Mouse (Mus musculus): ENCODE data around the gene Slc35a3. TPM values are rescaled to one million over a fixed set of nuclear protein-coding genes. Genes with fewer than 3 reads are reported as not detected.

Gene Slc35a3
- total and polyA plus RNA-seq, 3 experiments = 19.2 to 20.3 TPM; not detected in 1

DNA sequence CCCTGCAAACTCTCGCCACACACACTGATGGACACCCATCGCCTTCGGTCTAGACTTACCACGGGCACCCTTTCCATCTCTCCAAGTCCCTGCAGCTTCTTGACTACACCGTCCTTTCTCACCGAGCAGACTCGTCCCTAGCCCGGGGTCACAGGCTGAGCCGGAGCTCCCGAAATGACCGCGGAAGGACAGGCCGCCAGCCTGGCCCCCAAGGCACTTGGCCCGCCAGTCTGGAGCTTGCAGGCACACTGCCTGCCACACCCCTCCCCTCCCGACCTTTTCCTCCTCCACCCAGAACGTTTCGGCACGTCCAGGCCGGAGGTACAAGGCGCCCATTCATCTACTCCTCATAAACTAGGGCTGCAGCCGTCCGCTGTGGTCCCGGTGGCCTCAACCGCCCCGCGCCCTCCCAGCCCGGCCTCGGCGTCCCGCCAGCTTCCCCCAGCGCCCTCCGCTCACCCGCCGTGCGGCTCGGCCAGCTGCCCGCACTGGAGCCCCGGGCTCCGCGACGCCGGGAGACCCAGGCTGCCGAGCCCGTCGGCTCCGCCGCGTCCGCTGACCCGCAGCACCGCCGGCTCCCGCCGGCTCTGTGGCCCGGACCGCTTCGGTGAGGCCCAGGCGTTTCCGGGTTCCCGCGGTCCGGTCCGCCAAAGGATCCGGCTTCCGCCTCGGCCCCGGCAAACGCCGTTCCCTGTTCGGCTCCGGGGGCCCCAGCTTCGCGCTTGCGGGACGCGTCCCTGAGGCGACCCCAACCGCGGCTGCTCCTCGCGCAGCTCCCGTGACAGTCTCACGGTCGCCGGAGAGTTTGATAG lies 801 bp downstream of the Slc35a3 start:
- Histone ChIP-seq H3K27me3 (ENCODE audit: control insufficient read depth in 1 of 2, insufficient read depth in 2 of 2, low read length in 2 of 2) (no peaks in the 10 kb centered on the region), H3K27ac (ENCODE audit: control insufficient read depth, low read depth, low read length) (peak overlapping the region; percentile 36), H3K9me3 (replicated peaks; ENCODE audit: insufficient read depth, low read length) (no peaks in the 10 kb centered on the region), H3K36me3 (ENCODE audit: control insufficient read depth in 1 of 2, insufficient read depth in 2 of 2, low read length in 2 of 2) (peaks cover 2 to 10% of the 10 kb centered on the region in 2 experiments; a peak in 2 of 4 replicates), H3K79me2 (ENCODE audit: control insufficient read depth, insufficient read depth, low read length, poor library complexity) (peaks cover 26% of the 10 kb centered on the region), H3K4me3 (ENCODE audit: control insufficient read depth in 1 of 2, insufficient read depth in 1 of 2, low read depth in 2 of 2, low read length in 2 of 2) (peak overlapping the region; percentile 92 to 93), H3K9ac (ENCODE audit: control insufficient read depth, low read depth, low read length, poor library complexity, severe bottlenecking) (peak overlapping the region; percentile 94), H3K4me1 (ENCODE audit: control insufficient read depth in 1 of 2, insufficient read depth in 2 of 2, low read length in 2 of 2) (peaks cover 4 to 17% of the 10 kb centered on the region in 2 experiments; a peak in 3 of 4 replicates)
- TF ChIP-seq MAFK (IDR thresholded peaks at IDR 0.05; ENCODE audit: borderline replicate concordance, low read depth, low read length) (no peak), SMC3 (IDR thresholded peaks at IDR 0.05; ENCODE audit: low read depth, low read length) (no peak), CTCF (IDR thresholded peaks at IDR 0.05 in 2 of 3, conservative IDR thresholded peaks at IDR 0.05 in 1 of 3; ENCODE audit: control insufficient read depth in 1 of 3, insufficient read depth in 1 of 3, low read depth in 2 of 3, low read length in 3 of 3, poor library complexity in 1 of 3, severe bottlenecking in 1 of 3) (no peak), CHD1 (IDR thresholded peaks at IDR 0.05; ENCODE audit: low read depth, low read length) (0 out of 2 replicates have a peak, but pooled peaks have one; percentile 29), BHLHE40 (IDR thresholded peaks at IDR 0.05; ENCODE audit: borderline replicate concordance, low read depth, low read length) (no peak), MAX (IDR thresholded peaks at IDR 0.05; ENCODE audit: low read length) (0 out of 2 replicates have a peak, but pooled peaks have one; percentile 12), TCF12 (IDR thresholded peaks at IDR 0.05; ENCODE audit: low read depth, low read length) (peak; percentile 64), TBP (IDR thresholded peaks at IDR 0.05; ENCODE audit: low read depth, low read length) (peak; percentile 46; the same call in 1 of the 2 replicates), ZC3H11A (IDR thresholded peaks at IDR 0.05; ENCODE audit: low read depth, low read length) (no peak), RCOR1 (IDR thresholded peaks at IDR 0.05; ENCODE audit: low read depth, low read length) (0 out of 2 replicates have a peak, but pooled peaks have one; percentile 31), POLR2AphosphoS2 (IDR thresholded peaks at IDR 0.05; ENCODE audit: low read length) (0 out of 2 replicates have a peak, but pooled peaks have one; percentile 31), MYC (IDR thresholded peaks at IDR 0.05; ENCODE audit: low read depth, low read length) (no peak), SIN3A (IDR thresholded peaks at IDR 0.05; ENCODE audit: low read length) (peak; percentile 88), MXI1 (IDR thresholded peaks at IDR 0.05; ENCODE audit: low read depth, low read length) (peak; percentile 65), E2F4 (IDR thresholded peaks at IDR 0.05; ENCODE audit: borderline replicate concordance, low read depth, low read length) (no peak; the same call in 1 of the 2 replicates), CHD2 (IDR thresholded peaks at IDR 0.05; ENCODE audit: low read length) (no peak), POLR2A (IDR thresholded peaks at IDR 0.05; ENCODE audit: control insufficient read depth in 1 of 2, insufficient read depth in 1 of 2, low read depth in 1 of 2, low read length in 2 of 2, poor library complexity in 1 of 2) (peak; percentile 74 to 79; a peak in 3 of 4 replicates), NRF1 (IDR thresholded peaks at IDR 0.05; ENCODE audit: insufficient read depth, low read depth, low read length, poor library complexity, severe bottlenecking) (0 out of 2 replicates have a peak, but pooled peaks have one; percentile 34), NELFE (IDR thresholded peaks at IDR 0.05; ENCODE audit: low read depth, low read length) (peak; percentile 75), ETS1 (IDR thresholded peaks at IDR 0.05; ENCODE audit: low read depth, low read length) (peak; percentile 52; the same call in 1 of the 2 replicates), EP300 (IDR thresholded peaks at IDR 0.05; ENCODE audit: low read depth in 1 of 2, low read length in 2 of 2) (no peak; a peak in 1 of 4 replicates), UBTF (IDR thresholded peaks at IDR 0.05; ENCODE audit: borderline replicate concordance, insufficient read depth, low read depth, low read length) (0 out of 2 replicates have a peak, but pooled peaks have one; percentile 71), TAL1 (IDR thresholded peaks at IDR 0.05; ENCODE audit: low read length) (no peak), POLR2AphosphoS5 (IDR thresholded peaks at IDR 0.05; ENCODE audit: borderline replicate concordance, low read depth, low read length) (no peak), USF1 (IDR thresholded peaks at IDR 0.05; ENCODE audit: low read depth, low read length) (0 out of 2 replicates have a peak, but pooled peaks have one; percentile 30), ELF1 (IDR thresholded peaks at IDR 0.05; ENCODE audit: low read depth, low read length) (peak; percentile 95), HCFC1 (IDR thresholded peaks at IDR 0.05; ENCODE audit: low read depth, low read length) (peak; percentile 86), MAZ (IDR thresholded peaks at IDR 0.05; ENCODE audit: low read depth, low read length) (no peak)
- peak; percentile 81 for DNase-seq (ENCODE audit: low read depth, low spot score)
